Mouse (Mus musculus) Patski (cell line): ENCODE measurements around the gene Olfr107. TPM values are rescaled to one million over a fixed set of nuclear protein-coding genes. Genes with fewer than 3 reads are reported as not detected.

Source experiments
- ATAC-seq: fragments of 100-300 bp; one replicate; pipeline ENCODE4 v1.8.0; 2021
- CTCF ChIA-PET: fragments of 350-600 bp; sonication (Branson Sonifier 250); formaldehyde crosslinking; loops from one replicate; lab custom pipeline; 2022; ENCODE audit warnings: inconsistent platforms; lab: Charles Lee
- POLR2A ChIA-PET: fragments of 350-600 bp; sonication (Branson Sonifier 250); formaldehyde crosslinking; loops from one replicate; lab custom pipeline; 2022; ENCODE audit warnings: antibody characterized with exemption, inconsistent platforms; lab: Charles Lee
- DNase-seq: peaks from one replicate; pipeline ENCODE4 v3.0.0-alpha.2; 2011; ENCODE audit warnings: low read depth, low spot score
- H3K27me3 ChIP-seq: fragments of 371-371 bp; one replicate; pipeline ENCODE4 v1.5.1; 2021
- CTCF ChIP-seq: fragments of 100-300 bp; IDR thresholded peaks from one replicate; pipeline ENCODE4 v1.5.1; 2021
- in situ Hi-C: fragments of 300-500 bp; cut with MboI; formaldehyde crosslinking; loops from 3 replicates; pipeline ENCODE4 v1.11.1; 2018; ENCODE audit warnings: low pct_unique_long_range_greater_than_20kb, mixed read lengths
- polyA plus RNA-seq: library from polyadenylated mRNA; unstranded; gene quantifications from one replicate; pipeline ENCODE4 v1.2.3, GENCODE M21; 2021

The Olfr107 gene
- polyA plus RNA-seq: 0.01 TPM

GRCm38 (mm10) chr17:37398926-37399325 is at the start of gene Olfr107:
Olfr107 (plus strand) TSS chr17:37399226.
- H3K27me3 ChIP-seq: no peaks in the 10 kb centered on the region
- CTCF ChIA-PET: no interaction called here
- POLR2A ChIA-PET: no interaction called here
- DNase-seq (no peak), ATAC-seq (no peak)
- TF ChIP-seq CTCF: no peak
- in situ Hi-C loops: no loop called here

GRCm38 (mm10) chr17:37359282-37359681 is 39.7 kb upstream of the Olfr107 start, which contains the start of gene Olfr104-ps:
Olfr104-ps (plus strand) TSS chr17:37359582.
- TF ChIP-seq CTCF: no peak
- H3K27me3 ChIP-seq: peaks cover 5% of the 10 kb centered on the region
- in situ Hi-C loops: no loop called here
- no peak for ATAC-seq
- ChIA-PET POLR2A (no interaction called here), CTCF (no interaction called here)
- DNase-seq: no peak

- H3K27me3 ChIP-seq: no peaks in the 10 kb centered on the region
- CTCF ChIA-PET: no interaction called here
- in situ Hi-C loops: no loop called here
- ATAC-seq (no peak), DNase-seq (no peak)
- no peak for TF ChIP-seq CTCF
- POLR2A ChIA-PET: no interaction called here
Observed at GRCm38 (mm10) chr17:37378733-37379132, 20.3 kb upstream of the Olfr107 start, which contains the start of gene Olfr105-ps. Olfr105-ps (plus strand) TSS chr17:37379033.

- ATAC-seq (no peak), DNase-seq (no peak)
- ChIA-PET POLR2A (no interaction called here), CTCF (no interaction called here)
- no peak for TF ChIP-seq CTCF
- peaks cover 11% of the 10 kb centered on the region for H3K27me3 ChIP-seq
- in situ Hi-C loops: no loop called here
Observed at GRCm38 (mm10) chr17:37390093-37390492, 8.9 kb upstream of the Olfr107 start, which contains the start of gene Olfr106-ps. Olfr106-ps (plus strand) TSS chr17:37390393.

- in situ Hi-C loops: no loop called here
- H3K27me3 ChIP-seq: no peaks in the 10 kb centered on the region
- TF ChIP-seq CTCF: no peak
- ChIA-PET CTCF (no interaction called here), POLR2A (no interaction called here)
- no peak for DNase-seq
- no peak for ATAC-seq
Observed at GRCm38 (mm10) chr17:37413380-37413779, 14.4 kb downstream of the Olfr107 start.

GRCm38 (mm10) chr17:37445180-37445579 is 46.2 kb downstream of the Olfr107 start, which contains the start of gene Olfr108:
Olfr108 (plus strand) TSS chr17:37445480.
- ChIA-PET CTCF (no interaction called here), POLR2A (no interaction called here)
- ATAC-seq (no peak), DNase-seq (no peak)
- in situ Hi-C loops: no loop called here
- H3K27me3 ChIP-seq: no peaks in the 10 kb centered on the region
- no peak for TF ChIP-seq CTCF

Other genes with a start within 250 kb of the Olfr107 start
- not detected for gene Olfr93, start 237.7 kb upstream of the Olfr107 start, polyA plus RNA-seq
- 0.06 TPM for gene Ubd, start 205.3 kb upstream of the Olfr107 start, polyA plus RNA-seq
- gene Olfr94, start 198.2 kb upstream of the Olfr107 start, polyA plus RNA-seq: not detected
- not detected for gene Olfr95, start 186.1 kb upstream of the Olfr107 start, polyA plus RNA-seq
- not detected for gene Olfr96, start 179.1 kb upstream of the Olfr107 start, polyA plus RNA-seq
- not detected for gene Olfr97, start 161.9 kb upstream of the Olfr107 start, polyA plus RNA-seq
- gene Olfr98, start 135.5 kb upstream of the Olfr107 start, polyA plus RNA-seq: not detected
- gene H2-M3, start 129.0 kb upstream of the Olfr107 start, polyA plus RNA-seq: 6.0 TPM
- 0.05 TPM for gene Olfr99, start 115.8 kb upstream of the Olfr107 start, polyA plus RNA-seq
- not detected for gene Olfr101, start 94.9 kb upstream of the Olfr107 start, polyA plus RNA-seq
- not detected for gene Olfr102, start 82.2 kb upstream of the Olfr107 start, polyA plus RNA-seq
- not detected for gene Olfr103, start 59.5 kb upstream of the Olfr107 start, polyA plus RNA-seq
- gene Olfr104-ps, start 39.6 kb upstream of the Olfr107 start, polyA plus RNA-seq: not detected
- gene Olfr105-ps, start 20.2 kb upstream of the Olfr107 start, polyA plus RNA-seq: not detected
- not detected for gene Olfr106-ps, start 8.8 kb upstream of the Olfr107 start, polyA plus RNA-seq
- not detected for gene Olfr108, start 46.3 kb downstream of the Olfr107 start, polyA plus RNA-seq
- gene Olfr109, start 59.7 kb downstream of the Olfr107 start, polyA plus RNA-seq: not detected
- gene H2-M2, start 84.3 kb downstream of the Olfr107 start, polyA plus RNA-seq: 0.82 TPM
- gene Olfr110, start 93.2 kb downstream of the Olfr107 start, polyA plus RNA-seq: not detected
- gene Olfr111, start 108.8 kb downstream of the Olfr107 start, polyA plus RNA-seq: not detected
- not detected for gene Olfr112, start 170.2 kb downstream of the Olfr107 start, polyA plus RNA-seq
- gene Olfr113, start 178.4 kb downstream of the Olfr107 start, polyA plus RNA-seq: not detected
- not detected for gene Olfr114, start 193.5 kb downstream of the Olfr107 start, polyA plus RNA-seq
- not detected for gene Olfr115, start 227.9 kb downstream of the Olfr107 start, polyA plus RNA-seq
- not detected for gene Olfr116, start 228.0 kb downstream of the Olfr107 start, polyA plus RNA-seq